In genomic region chr3:69356781-69357180, GRCm38 (mm10) we compare ENCODE assay signal across 14 mouse cellular contexts.
"Had no signal": no experiment of that assay in that cellular context is flagged by ENCODE, and none has a peak within 500 bp of the region (broad histone marks: within the 10 kb centered on the region; RNA-seq: fewer than 3 reads in every experiment).

No protein-coding gene starts in this region.

- H3K27me3 ChIP-seq: liver, embryonic 15.5 days; megakaryocyte, embryonic 14.5 days had no signal

- H3K36me3 ChIP-seq: liver, embryonic 15.5 days had no signal

- H3K9ac ChIP-seq: liver, embryonic 15.5 days; lung, embryonic 14.5 days had no signal

- DNase-seq: kidney, adult 8-10 months; kidney, postnatal 25 days; layer of hippocampus, adult 9-11 months; layer of hippocampus, postnatal 36 days; lung, embryonic 14.5 days; lung, postnatal 10 days; thymus, adult 18-20 months; thymus, postnatal 14 days had no signal

- H3K4me2 ChIP-seq: liver, embryonic 11.5 days; liver, embryonic 15.5 days; lung, embryonic 14.5 days; midbrain, embryonic 11.5 days had no signal

- H3K4me3 ChIP-seq: liver, embryonic 15.5 days; megakaryocyte, embryonic 14.5 days had no signal

- ATAC-seq: midbrain, embryonic 16.5 days had no signal

- H3K27ac ChIP-seq: liver, embryonic 15.5 days; macrophage had no signal

- H3K9me3 ChIP-seq: liver, embryonic 15.5 days; megakaryocyte, embryonic 14.5 days had no signal

- H3K4me1 ChIP-seq: megakaryocyte, embryonic 14.5 days had no signal
